Mouse (Mus musculus) olfactory bulb, adult 2 months (tissue): Measurements from ENCODE around the gene Sod3. TPM values are rescaled to one million over a fixed set of nuclear protein-coding genes. Genes with fewer than 3 reads are reported as not detected.

Experiments used
- H3K27ac ChIP-seq: fragments of 200-500 bp; 2 replicates; pipeline ENCODE4 v1.5.1; 2012; ENCODE audit warnings: low read depth, low read length; ENCODE audit not compliant: insufficient read depth
- H3K4me1 ChIP-seq: fragments of 200-500 bp; 2 replicates; pipeline ENCODE4 v1.6.1; 2012; ENCODE audit warnings: low read length; ENCODE audit not compliant: control insufficient read depth, insufficient read depth
- H3K4me3 ChIP-seq: fragments of 200-500 bp; 2 replicates; pipeline ENCODE4 v1.5.1; 2012; ENCODE audit warnings: mild to moderate bottlenecking, low read depth, low read length, moderate library complexity; ENCODE audit not compliant: insufficient read depth
- CTCF ChIP-seq: fragments of 200-500 bp; IDR thresholded peaks from 2 replicates; pipeline ENCODE4 v1.5.1; 2012; ENCODE audit warnings: low read depth, mild to moderate bottlenecking, low read length, moderate library complexity; ENCODE audit not compliant: insufficient read depth
- POLR2A ChIP-seq: fragments of 200-500 bp; IDR thresholded peaks from 2 replicates; pipeline ENCODE4 v1.6.1; 2012; ENCODE audit warnings: mild to moderate bottlenecking, low read depth, low read length, moderate library complexity; ENCODE audit not compliant: insufficient read depth
- WGBS: fragments of 180-500 bp; shearing (Covaris S2); methylation state at CpG from one replicate; pipeline ENCODE4 v1.1.7; 2018; 5-methylcytosine and 5-hydroxymethylcytosine counted together
- polyA plus RNA-seq: library from polyadenylated mRNA; stranded (reverse); fragments of >200 nt; gene quantifications from 2 replicates; pipeline ENCODE4 v1.2.4, GENCODE M21; 2012; ENCODE audit warnings: low replicate concordance; ENCODE audit not compliant: missing spikeins, insufficient read depth, insufficient read length

Sod3 gene
- polyA plus RNA-seq, 1 experiment: not detected

DNA sequence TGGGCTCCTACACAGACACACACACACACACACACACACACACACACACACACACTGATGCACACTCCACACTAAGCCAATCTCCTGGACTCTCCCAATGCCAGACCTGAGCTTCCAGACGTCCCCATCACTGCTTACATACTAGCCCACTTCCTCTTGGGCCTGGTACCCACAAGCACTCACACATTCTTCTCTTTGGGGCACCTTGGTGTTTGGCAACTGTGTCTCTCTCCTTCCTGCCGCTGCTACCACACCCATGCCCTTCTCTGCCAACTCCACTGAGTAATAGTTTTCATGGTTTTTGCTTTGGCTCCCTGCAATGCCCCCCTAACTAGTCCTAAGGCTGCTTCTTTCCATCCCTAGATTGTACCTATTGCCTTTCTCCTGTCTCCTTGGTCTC lies 3.1 kb downstream of the Sod3 start:
- WGBS: 77% methylated on average over 2 of the region's 2 CpGs
- TF ChIP-seq CTCF: no peak
- TF ChIP-seq POLR2A: no peak
- Histone ChIP-seq H3K27ac (no peak overlapping the region), H3K4me1 (peaks cover 33% of the 10 kb centered on the region), H3K4me3 (no peak overlapping the region)

GRCm38 (mm10) chr5:52367866-52368840 lies 4.6 kb downstream of the Sod3 start:
- H3K4me1 ChIP-seq: peaks cover 32% of the 10 kb centered on the region
- no peak overlapping the region for H3K4me3 ChIP-seq
- WGBS: 66% methylated on average over 63 of the region's 63 CpGs
- TF ChIP-seq POLR2A (no peak), CTCF (no peak)
- H3K27ac ChIP-seq: no peak overlapping the region

DNA sequence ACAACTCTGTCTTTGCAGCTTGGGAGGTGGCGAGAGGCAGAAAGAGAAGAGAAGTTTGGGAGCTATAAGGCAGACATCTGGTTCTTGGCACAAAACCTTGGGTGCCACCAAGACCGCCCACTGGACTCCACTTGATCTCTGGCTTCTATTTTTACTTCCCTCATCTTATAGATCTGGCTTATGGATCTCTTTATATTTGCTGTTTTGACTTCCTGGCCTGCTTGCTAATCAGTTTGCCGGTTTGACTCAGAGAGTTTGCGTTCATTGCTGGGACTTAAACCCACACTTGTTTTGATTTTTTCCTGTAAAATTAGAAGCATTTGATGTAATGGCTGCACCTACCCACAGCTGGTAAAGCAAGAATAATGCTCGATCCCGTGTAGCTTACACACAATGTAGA lies 7.3 kb downstream of the Sod3 start:
- 42% methylated on average over 6 of the region's 6 CpGs for WGBS
- no peak overlapping the region for H3K4me3 ChIP-seq
- TF ChIP-seq CTCF (no peak), POLR2A (no peak)
- H3K4me1 ChIP-seq: peaks cover 21% of the 10 kb centered on the region
- H3K27ac ChIP-seq: no peak overlapping the region

- H3K4me1 ChIP-seq: peaks cover 3% of the 10 kb centered on the region
- H3K4me3 ChIP-seq: no peak overlapping the region
- no peak for TF ChIP-seq POLR2A
- TF ChIP-seq CTCF: no peak
- no peak overlapping the region for H3K27ac ChIP-seq
- 91% methylated on average over 9 of the region's 9 CpGs for WGBS
Measured at GRCm38 (mm10) chr5:52375847-52376246, 12.3 kb downstream of the Sod3 start.

GRCm38 (mm10) chr5:52382837-52383236 lies 19.2 kb downstream of the Sod3 start:
- Histone ChIP-seq H3K4me3 (no peak overlapping the region), H3K4me1 (peaks cover 5% of the 10 kb centered on the region), H3K27ac (no peak overlapping the region)
- 82% methylated on average over 8 of the region's 8 CpGs for WGBS
- no peak for TF ChIP-seq CTCF
- no peak for TF ChIP-seq POLR2A

DNA sequence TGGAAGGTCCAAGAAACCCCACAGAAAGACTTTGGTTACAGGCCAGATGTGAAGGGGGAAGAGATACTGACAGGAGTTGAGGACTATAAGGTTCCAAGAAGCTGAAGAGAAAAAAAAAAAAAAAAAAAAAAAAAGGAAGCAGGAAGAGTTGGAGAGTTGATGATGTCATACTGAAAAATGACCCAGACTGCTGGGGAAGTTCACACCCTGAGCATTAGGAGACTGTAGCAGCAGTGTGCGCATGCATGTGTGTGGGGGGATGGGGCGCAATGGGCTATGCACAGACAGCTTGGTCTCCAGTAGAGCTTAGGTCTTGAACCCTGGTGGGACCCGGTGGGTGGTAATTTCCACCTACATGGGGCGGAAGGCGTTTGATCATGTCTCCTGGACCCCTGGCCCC lies 20.2 kb downstream of the Sod3 start:
- H3K27ac ChIP-seq: no peak overlapping the region

GRCm38 (mm10) chr5:52386016-52386415 lies 22.4 kb downstream of the Sod3 start:
- H3K4me1 ChIP-seq: peaks cover 16% of the 10 kb centered on the region
- H3K27ac ChIP-seq: no peak overlapping the region
- H3K4me3 ChIP-seq: no peak overlapping the region
- 81% methylated on average over 2 of the region's 2 CpGs for WGBS
- TF ChIP-seq POLR2A: no peak
- no peak for TF ChIP-seq CTCF

More for the DNA sequence above, 20.2 kb downstream of the Sod3 start:
- peaks cover 10% of the 10 kb centered on the region for H3K4me1 ChIP-seq
- TF ChIP-seq CTCF (no peak), POLR2A (no peak)
- WGBS: over 99% methylated on average over 5 of the region's 5 CpGs
- no peak overlapping the region for H3K4me3 ChIP-seq

DNA sequence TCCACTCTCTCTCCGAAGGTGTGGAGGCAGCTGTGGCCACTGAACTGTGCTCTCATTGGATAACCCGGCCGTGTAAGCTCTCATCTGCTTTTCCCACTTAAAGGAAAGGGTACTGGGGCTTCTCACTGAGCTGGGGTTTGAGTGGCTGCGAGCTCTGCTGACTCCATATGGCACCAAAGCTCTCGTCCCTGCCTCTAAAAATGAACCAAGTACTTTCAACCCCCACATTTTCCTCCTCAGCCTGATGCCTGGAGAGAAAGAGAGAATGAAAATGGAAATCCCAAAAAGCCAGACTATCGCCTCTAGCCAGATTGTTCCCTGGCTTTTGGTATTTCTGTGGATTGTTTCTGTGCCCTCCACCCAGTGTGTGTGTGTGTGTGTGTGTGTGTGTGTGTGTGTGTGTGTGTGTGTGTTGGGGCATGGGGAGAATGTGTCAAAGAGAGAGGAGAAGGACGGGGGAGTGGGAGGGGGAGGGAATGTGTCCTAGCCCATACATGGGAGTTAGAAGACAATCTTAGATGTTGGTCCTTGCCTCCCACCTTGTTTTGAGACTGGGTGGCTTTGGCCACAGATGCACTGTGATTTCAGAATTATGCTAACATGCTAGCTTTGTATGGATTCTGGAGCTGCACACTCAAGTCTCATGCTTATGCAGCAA lies 24.6 kb downstream of the Sod3 start:
- TF ChIP-seq POLR2A (no peak), CTCF (no peak)
- 54% methylated on average over 7 of the region's 7 CpGs for WGBS
- peak overlapping the region; percentile 42 for H3K27ac ChIP-seq
- H3K4me3 ChIP-seq: no peak overlapping the region
- peaks cover 16% of the 10 kb centered on the region for H3K4me1 ChIP-seq

- Histone ChIP-seq H3K4me1 (peaks cover 19% of the 10 kb centered on the region), H3K4me3 (no peak overlapping the region), H3K27ac (peak overlapping the region; percentile 72; the same call in 1 of the 2 replicates)
- WGBS: 45% methylated on average over 6 of the region's 6 CpGs
- no peak for TF ChIP-seq CTCF
- TF ChIP-seq POLR2A: no peak
Measured at GRCm38 (mm10) chr5:52390381-52390780, 26.8 kb downstream of the Sod3 start.
